Mouse (Mus musculus) cerebellum, postnatal 4 days (tissue): ENCODE measurements around the gene Il21.
A peak's percentile ranks its signal among the peaks of the same experiment; 100 is the strongest.

ENCODE experiments used
- DNase-seq, 2 experiments: peaks; one replicate each; pipeline ENCODE4 v3.0.0; 2022; ENCODE audit warnings: low spot score in 2 of 2, mixed read lengths in 1 of 2

Il21 gene

GRCm38 (mm10) chr3:37198302-37198701, 34.1 kb downstream of the Il21 start:
- no peak for DNase-seq

- no peak for DNase-seq
Observed at GRCm38 (mm10) chr3:37191953-37192352, 40.5 kb downstream of the Il21 start.

- no peak for DNase-seq
Observed at GRCm38 (mm10) chr3:37185534-37185933, 46.9 kb downstream of the Il21 start.

- DNase-seq = peak in 1 of 2 experiments; percentile 14
Observed at GRCm38 (mm10) chr3:37182415-37183269, 49.8 kb downstream of the Il21 start.

- DNase-seq = no peak
Observed at GRCm38 (mm10) chr3:37181041-37181440, 51.4 kb downstream of the Il21 start.

GRCm38 (mm10) chr3:37180039-37180743, 52.2 kb downstream of the Il21 start:
- no peak for DNase-seq

- DNase-seq = no peak
Observed at GRCm38 (mm10) chr3:37179472-37179871, 53.0 kb downstream of the Il21 start.

- no peak for DNase-seq
Observed at GRCm38 (mm10) chr3:37174711-37175572, 57.5 kb downstream of the Il21 start.

GRCm38 (mm10) chr3:37173285-37173684, 59.2 kb downstream of the Il21 start:
- no peak for DNase-seq
